Mouse (Mus musculus) cerebellum, adult 8-10 months (tissue): Measurements from ENCODE around the gene Trmt10b.

Experiments used
- DNase-seq: peaks from one replicate; pipeline ENCODE4 v3.0.0; 2022

Gene Trmt10b

GRCm38 (mm10) chr4:45342286-45343155 lies 45.6 kb downstream of the Trmt10b start, which contains the start of gene Exosc3:
Gene Exosc3 (minus strand): TSS chr4:45342732.
- peak; percentile 23 for DNase-seq

- no peak for DNase-seq
Measured at GRCm38 (mm10) chr4:45356653-45357052, 59.7 kb downstream of the Trmt10b start.
